Mouse (Mus musculus) bone marrow macrophage, adult 2 months (primary cell): Measurements from ENCODE around the gene Sec11a.

ENCODE experiments used
- CTCF ChIP-seq: IDR thresholded peaks from 2 replicates; pipeline ENCODE4 v1.5.1; 2012; ENCODE audit warnings: low read depth, mild to moderate bottlenecking, low read length, moderate library complexity
- POLR2A ChIP-seq: IDR thresholded peaks from 2 replicates; pipeline ENCODE4 v1.6.1; 2012; ENCODE audit warnings: mild to moderate bottlenecking, low read depth, low read length, borderline replicate concordance

GRCm38 (mm10) chr7:80862475-80862874 is 85.1 kb downstream of the Sec11a start:
- no peak for TF ChIP-seq POLR2A
- TF ChIP-seq CTCF: no peak
